Mouse (Mus musculus) c-Kit-positive CD71-positive TER-119-negative erythroid progenitor cells, embryonic 14.5 days (primary cell): Measurements from ENCODE around the gene Epp13.
A peak's percentile ranks its signal among the peaks of the same experiment; 100 is the strongest.
"Not testable (repeated sequence)": the region's sequence is repeated elsewhere in the genome, so short reads cannot be mapped to it uniquely, and the experiment has no call there.

Source experiments
- DNase-seq: peaks from one replicate; pipeline ENCODE4 v3.0.0-alpha.2; 2013; ENCODE audit warnings: low read depth

Epp13 gene

DNA sequence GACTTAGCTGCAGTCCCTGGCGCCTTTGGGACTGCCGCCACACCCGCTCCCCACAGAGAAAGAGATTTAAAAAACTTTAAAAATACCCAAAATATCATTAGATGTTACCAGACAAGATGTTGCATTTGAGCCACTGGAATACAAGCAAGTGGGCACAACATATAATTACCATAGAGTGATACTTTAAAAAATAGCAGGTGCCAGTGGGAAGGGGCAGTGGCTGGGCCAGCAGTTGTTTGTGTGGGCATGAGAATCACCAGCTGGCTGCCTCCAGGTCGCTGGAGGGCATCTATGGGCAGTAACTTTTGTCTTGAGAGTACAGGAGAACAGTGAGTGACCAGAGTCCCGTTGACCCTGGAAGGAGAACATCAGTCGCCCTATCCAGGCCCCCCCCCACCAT, at the start of gene Epp13:
Gene Epp13 (plus strand): TSS at position 301 of the 400 bp plus-strand sequence.
- DNase-seq: no peak

DNA sequence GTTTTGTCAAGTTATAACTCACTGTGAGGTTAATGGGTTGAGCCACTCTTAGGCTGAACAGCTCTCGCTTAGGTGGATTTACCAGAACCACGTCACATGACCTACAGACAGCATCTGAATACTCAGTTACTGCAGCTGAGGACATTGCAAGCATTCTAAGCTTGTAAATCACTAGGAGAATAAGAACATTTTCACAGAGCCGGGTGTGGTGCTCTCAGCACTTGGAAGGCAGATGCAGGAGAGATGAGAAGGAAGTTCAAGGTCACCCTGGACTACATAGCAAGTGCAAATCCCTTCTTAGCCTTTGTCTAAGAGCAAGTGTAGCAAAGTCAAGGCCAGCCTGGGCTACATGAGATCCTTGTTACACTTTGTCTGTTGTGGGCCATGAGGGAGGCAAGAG, 48.3 kb upstream of the Epp13 start:
- DNase-seq: no peak

GRCm38 (mm10) chr7:6213144-6213543, 39.4 kb upstream of the Epp13 start:
- no peak for DNase-seq

GRCm38 (mm10) chr7:6214691-6215090, 37.8 kb upstream of the Epp13 start:
- DNase-seq: not testable (repeated sequence)

DNA sequence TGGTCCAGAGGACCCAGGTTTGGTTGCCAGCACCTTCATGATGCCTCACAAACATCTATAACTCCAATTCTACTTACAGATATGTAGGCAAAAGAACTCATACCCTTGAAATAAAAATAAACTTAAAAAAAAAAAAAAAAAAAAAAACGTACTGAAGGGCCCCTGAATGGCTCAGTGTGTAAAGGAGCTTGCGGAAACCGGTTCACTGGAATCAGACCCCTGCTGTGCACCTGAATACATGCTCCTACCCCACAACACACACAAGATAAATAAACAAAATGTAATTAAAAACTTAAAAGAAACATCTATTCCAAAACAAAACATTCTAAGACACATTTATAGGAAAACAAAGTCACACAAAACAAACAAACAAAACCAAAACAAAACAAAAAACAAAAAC, 32.4 kb upstream of the Epp13 start:
- no peak for DNase-seq

- DNase-seq: no peak
Observed at GRCm38 (mm10) chr7:6221978-6222377, 30.5 kb upstream of the Epp13 start, which contains the start of gene Zscan5b. Gene Zscan5b, plus strand, starts transcription at chr7:6222278.

GRCm38 (mm10) chr7:6228491-6228890, 24.0 kb upstream of the Epp13 start:
- not testable (repeated sequence) for DNase-seq

- DNase-seq: no peak
Observed at GRCm38 (mm10) chr7:6239787-6240186, 12.7 kb upstream of the Epp13 start.

GRCm38 (mm10) chr7:6240841-6241425, 11.6 kb upstream of the Epp13 start:
- peak; percentile 42 for DNase-seq

DNA sequence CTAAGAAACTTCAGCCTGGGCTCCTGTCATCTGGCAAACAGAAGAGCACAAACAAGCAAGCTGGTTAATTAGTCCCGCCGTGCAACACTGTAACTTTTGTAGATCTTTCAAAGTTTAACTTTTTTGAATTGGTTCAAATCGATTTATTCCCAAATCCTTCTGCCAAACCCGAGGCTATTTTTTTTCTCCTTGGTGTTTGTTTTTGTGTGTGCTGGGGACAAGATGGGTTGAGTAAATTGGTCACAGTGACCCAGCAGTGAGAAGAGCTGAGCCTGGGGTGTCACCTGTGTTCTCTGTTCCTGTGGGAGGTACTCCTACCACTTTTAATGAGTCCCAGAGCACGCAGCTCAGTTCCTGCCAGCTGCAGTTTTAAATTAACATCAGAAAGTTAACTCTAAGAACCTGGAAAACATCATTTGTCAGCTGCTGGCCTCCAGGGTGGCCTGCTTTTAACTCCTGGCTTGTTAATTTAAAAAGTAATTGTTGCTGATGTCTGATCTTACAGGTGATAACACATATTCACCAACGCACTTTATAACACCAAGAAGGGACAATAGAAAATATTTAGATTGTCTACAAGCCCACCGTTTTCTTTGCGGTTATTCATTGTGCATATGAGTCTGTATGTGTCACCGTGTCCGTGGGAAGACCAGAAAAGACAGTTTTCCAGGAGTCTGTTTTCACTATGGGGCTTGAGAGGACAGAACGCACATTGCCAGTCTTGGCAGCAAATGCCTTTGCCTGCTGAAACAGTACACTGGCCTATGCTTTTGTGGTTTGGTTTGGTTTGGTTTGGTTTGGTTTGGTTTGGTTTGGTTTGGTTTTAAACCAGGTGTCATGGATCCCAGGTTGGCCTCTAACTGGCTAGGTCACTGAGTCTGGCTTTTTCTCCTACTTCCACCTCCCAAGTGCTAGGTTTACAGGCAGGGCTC, 7.9 kb upstream of the Epp13 start:
- DNase-seq: no peak

GRCm38 (mm10) chr7:6254451-6254850, 1.9 kb downstream of the Epp13 start:
- no peak for DNase-seq

DNA sequence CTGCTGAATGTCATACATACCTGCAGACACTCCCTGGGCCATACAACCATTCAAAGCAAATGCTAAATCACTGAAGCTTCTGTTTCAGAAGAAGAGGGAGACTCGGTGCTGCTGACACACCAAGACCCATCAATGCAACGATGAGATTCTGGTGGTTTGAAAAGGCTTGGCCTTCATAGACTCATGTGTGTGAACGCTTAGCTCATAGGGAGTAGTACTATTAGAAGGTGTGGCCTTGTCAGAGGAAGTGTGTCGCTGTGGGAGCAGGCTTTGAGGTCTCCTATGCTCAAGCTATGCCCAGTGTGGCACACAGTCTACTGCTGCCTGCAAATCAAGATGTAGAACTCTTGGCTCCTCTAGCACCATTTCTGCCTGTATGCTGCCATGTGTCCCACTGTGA, 4.9 kb downstream of the Epp13 start:
- no peak for DNase-seq

DNA sequence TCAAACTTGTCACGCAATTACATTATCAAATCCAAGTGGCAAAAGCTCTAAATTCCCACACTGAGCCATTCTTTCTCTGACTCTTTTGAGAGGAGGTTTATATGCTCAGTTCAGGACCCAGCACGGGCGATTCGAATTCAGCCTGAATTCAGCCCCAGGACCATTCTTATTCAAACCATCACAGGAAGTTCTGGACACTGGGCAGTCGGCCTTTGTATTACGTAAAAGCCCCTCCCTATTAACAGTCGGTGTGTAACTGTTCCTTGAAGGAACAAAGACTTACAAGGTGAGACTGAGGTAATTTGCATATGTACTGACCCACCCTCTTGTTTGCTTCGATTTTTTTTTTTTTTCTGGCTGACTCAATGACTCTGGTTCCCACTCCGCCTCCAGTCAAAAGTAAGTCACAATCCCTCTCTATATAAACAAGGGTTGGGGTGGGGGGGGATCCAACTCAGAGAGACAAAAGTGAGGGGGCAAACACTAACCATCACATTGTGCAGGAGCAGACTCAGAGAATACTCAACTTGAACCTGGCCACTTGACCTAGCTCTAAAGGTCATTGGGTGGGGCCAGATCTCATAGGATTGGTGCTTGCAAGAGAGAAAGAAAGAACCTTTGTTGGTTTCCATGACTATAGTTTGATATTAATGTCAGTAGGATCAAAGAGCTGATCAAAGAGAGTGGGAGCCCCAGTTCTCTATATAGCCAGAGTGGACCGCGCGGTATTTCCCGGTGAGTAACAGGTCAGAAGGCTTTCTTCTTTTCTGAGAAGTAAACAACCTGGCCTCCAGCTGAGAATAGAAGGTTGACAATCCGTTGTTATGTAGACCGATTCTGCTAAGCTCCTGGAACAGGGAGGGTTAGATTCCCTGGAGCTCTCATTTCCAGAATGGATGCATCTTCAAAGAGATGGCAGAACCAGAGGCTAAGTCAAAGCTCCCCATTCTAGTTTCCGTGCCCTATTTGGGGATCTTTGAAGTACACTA, 6.0 kb downstream of the Epp13 start:
- DNase-seq: no peak

GRCm38 (mm10) chr7:6260004-6260403, 7.5 kb downstream of the Epp13 start:
- not testable (repeated sequence) for DNase-seq

- DNase-seq: no peak
Observed at GRCm38 (mm10) chr7:6262120-6262519, 9.6 kb downstream of the Epp13 start.

DNA sequence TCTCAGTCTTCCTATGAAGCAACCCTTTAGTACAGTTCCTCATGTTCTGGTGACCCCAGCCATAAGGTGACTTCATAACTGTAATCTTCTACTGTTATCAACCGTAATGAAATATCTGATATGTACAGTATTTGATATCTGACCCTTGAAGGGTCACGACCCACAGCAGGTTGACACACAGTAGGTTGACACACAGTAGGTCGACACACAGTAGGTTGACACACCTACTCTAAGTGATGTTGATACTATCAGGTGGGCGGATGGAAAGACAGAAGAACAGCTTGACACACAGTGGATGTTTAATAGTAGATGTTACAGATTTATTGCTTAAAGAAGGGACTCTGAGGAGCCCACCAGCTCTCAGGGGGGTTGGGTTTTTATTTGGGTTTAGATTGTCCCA, 10.5 kb downstream of the Epp13 start:
- DNase-seq: no peak

- DNase-seq: peak; percentile 54
Observed at GRCm38 (mm10) chr7:6265695-6266094, 13.2 kb downstream of the Epp13 start.

- peak; percentile 58 for DNase-seq
Observed at GRCm38 (mm10) chr7:6277906-6278305, 25.4 kb downstream of the Epp13 start.

GRCm38 (mm10) chr7:6282749-6283148, 30.2 kb downstream of the Epp13 start:
- peak; percentile 86 for DNase-seq

- DNase-seq: peak; percentile 84
Observed at GRCm38 (mm10) chr7:6283451-6284075, 31.1 kb downstream of the Epp13 start.

DNA sequence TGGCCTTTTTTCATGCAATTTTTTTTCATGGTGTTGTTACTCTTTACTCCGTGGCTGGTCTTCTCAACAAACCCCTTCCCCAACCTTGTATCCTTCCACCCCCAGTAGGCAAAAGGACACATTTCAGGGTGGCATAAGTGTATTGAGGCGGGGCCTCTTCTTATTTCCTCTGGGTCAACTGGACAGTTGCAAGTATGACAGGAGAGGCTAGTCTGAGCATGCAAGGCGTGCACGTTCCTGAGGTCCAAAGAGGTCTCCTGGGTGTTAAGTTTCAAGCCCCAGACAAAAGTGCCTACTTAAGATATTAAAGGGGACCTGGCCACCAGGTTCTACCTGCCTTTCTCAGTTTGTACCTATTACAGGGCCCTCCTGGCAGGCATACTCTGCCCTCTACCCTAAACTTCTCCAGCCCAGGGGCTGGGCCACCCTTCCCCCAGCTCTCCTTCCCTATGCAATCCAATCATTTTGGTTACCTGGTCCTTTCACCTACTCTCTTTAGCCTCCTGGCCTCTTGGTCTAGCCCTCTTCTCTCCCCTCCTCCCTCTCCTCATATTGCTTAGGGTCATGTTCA, 32.0 kb downstream of the Epp13 start:
- no peak for DNase-seq
